Mouse (Mus musculus) retina, adult 2 months (tissue): Measurements from ENCODE around the gene Flcn.
"Not testable (repeated sequence)": the region's sequence is repeated elsewhere in the genome, so short reads cannot be mapped to it uniquely, and the experiment has no call there.

Source experiments
- DNase-seq: peaks from one replicate; pipeline ENCODE4 v3.0.0-alpha.2; 2012; ENCODE audit warnings: low read depth, low spot score

Flcn gene

DNA sequence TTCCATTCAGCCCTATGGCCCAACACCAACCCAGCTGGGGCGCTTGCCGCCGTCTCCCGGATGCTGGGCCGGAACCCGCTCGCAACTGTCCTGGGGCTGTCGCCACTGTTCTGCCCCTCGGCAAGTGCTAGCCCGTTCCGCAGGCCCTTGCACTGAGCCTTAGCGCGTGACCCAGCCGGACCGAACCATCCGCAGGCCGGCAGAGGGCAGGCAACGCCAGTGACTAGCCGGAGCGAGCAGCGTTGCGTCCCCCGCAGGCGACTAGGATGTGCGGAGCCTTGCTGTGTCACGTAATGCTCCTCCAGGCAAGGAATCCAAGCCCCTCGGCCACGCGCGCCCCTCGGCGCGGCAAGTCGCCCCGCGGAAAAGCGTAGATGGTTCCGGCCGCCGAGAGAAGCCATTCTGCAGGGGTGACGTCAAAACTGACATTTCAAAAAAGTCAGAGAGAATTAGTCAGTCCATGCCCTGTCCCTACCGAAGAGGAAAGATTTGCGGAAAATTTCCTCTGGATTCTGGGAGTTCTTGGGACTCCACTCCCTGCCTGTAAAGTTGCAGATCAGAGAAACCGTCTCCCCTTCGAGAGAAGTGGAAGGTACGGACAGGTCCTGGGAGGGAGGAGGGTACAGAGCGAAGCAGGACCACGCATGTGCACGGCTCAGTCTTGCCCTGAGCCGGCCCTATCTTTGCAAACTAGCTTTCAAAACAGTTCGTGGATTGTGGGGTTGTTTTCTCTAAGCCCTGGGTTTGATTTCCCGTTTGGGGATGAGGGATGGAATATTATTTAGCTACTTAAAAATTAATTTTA lies at the start of gene Flcn:
Gene Flcn (minus strand): TSS at position 347 of the 805 bp plus-strand sequence.
- peak; percentile 81 for DNase-seq

DNA sequence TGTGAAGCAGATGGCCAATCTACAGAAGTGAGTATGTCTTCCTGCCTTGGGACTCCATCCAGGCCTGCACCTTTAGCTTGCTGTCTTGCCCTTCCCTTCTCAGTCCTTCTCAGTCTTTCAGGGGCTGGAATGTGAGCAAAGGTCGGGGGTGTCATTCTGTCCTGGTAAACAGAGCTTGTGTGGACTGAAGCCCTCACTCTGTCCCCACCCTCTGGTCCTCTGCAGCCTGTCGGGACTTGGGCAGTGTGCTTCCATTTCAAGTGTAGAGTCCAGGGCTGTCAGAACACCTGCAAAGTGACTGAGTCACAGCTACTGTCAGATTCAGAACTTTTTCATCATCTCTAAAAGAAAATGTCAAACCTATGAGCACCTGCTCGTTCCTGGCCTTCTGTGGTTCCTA lies 43.0 kb upstream of the Flcn start:
- DNase-seq = no peak

DNA sequence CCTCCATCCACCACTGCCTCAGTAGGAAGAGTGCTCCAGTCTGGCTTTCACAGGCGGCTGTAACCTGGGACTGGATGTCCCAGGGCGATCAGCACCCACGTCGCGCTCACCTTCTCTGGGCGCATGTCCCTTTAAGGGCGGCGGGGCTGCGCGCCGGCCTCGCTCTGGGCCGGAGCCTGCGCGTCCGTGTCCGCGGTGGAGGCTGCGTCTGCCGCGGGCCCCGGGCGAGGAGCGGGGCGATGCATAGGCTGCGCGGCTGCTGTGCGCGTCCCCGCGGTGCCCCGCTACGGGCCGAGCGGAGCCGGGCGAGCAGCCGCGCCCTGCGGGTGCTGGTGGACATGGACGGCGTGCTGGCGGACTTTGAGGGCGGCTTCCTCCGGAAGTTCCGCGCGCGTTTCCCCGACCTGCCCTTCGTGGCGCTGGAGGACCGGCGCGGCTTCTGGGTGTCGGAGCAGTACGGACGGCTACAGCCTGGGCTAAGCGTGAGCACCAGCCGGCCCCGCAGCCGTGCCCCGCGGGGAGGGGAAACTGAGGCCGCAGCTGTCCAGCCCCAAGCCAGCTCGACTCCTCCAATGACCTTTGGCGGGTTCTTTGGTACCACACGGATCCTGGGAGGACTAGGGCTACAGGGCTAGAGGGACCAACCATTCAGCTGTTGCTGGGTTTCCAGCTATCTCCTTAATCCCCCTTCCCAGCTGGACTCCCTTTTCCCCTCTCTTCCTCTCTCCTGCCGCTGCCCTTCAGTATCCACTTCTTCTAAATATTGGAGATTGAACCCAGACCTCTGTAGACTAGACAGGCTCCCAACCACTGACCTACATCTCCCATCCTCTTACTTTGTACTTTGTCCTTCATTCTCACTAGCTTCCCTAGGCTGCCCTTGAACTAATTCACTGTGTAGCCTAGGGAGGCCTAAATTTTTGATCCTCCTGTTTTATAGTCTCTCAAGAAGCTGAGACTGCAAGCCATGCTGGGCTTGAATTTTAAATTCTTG lies 38.4 kb upstream of the Flcn start:
- DNase-seq = peak; percentile 61

DNA sequence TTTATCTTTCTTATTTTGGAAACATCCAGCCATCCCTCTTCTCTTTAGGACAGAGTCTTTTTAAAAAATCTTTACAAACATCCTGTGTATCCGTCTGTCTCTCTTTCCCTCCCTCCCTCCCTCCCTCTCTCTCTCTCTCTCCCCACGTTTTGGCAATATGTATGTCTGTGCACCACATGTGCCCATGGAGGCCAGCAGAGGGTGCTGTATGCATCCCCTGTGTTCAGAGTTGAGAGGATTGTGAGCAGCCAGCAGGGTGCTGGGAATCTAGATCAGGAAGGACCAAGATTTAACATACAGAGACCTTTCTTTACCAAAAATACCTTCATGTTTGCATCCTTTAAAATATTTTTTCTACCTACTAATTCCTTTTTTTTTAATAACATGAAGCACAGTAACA lies 37.3 kb upstream of the Flcn start:
- DNase-seq = peak; percentile 18

DNA sequence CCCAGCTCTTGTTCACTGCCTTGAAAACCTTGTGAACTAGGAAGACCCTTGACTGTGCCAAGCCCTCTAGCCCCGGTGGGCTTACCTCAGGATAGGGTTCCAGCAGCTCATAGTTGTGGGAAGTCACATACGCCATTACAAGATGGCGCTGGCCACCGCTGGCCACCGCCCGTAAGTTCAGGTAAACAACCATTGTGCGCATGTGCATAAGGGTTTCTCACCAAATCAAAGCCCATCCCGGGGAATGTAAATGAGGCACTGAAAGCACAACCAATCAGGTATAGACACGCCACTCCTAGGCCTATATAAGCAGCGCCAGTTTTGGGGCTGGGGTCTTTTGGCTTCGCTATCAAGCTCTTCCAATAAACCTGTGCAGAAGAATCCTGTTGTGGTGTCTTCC lies 36.5 kb upstream of the Flcn start:
- no peak for DNase-seq

DNA sequence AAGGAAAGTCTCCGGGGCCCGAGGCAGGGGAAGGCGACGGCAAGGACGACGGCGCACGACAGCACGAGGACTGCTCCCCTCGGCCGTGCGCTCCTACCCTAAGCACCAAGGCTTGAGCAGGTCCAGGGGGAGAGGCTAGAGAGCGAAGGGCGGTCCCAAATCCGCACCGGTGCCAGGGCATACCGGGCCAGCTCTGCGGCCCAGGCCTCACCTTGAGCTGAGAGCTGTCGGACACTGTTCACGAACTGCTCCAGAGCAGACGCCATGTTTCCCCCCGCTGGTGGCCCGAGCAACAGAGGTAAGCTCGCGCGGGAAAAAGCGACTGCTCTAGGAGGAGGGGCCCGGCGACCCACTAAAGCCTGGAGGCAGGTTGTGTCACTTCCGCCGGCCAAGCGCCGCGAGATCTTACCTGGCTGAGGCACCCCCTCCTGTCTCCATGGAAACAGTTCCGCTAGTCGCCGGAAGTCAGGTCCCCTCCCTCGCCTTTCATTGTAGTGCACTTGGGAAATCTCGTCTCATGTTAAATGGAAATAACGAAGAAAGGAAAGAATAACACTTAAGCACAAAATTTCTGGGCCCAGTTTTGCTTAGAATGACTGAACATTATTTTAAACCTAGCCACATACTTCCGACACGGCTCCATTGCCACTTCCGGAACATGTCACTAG lies 29.8 kb upstream of the Flcn start, which contains the start of gene Cops3:
Gene Cops3 (minus strand): TSS at position 380 of the 668 bp plus-strand sequence.
- DNase-seq = peak; percentile 89

DNA sequence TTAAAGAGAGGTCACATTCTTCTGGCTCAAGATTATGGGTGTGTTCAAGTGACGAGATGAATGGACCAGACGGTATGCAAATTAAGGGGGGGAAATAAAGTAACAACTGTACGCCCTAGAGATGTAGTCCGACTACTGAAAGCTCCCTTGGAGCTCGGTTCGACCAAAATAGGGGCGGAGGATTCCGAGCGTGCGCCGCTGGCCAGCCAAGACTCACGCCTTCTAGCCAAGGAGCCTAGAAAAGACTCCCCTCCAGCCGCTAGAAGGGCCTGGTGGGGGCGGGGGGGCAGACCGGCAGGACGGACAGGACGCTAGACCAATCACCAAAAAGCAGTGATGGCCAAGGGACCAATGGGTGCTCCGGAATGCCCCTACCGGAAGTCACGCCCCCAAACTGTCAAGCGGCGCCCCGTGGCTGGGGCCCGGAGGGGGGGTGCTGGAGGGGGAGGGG lies 29.2 kb upstream of the Flcn start, which contains the start of gene Nt5m:
Gene Nt5m (plus strand): TSS at position 440 of the 451 bp plus-strand sequence.
- peak; percentile 93 for DNase-seq

DNA sequence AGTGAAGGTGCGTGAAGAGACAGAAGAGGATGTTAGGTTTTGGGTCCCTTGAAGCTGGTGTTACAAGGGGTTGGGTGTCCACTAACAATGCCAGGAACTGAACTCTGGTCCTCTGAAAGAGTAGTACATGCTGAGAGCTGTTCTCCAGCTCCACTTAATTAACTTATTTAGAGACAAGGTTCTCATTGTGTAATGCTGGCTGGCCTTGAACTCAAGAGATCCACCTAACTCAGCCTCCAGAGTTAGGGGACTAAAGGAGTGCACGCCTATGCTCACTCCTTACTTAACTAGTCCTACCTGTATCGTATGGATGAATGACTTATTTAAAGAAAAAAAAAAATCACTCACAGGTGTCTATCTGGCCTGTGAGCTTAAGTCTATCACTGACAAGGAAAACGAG lies 28.6 kb upstream of the Flcn start:
- no peak for DNase-seq

DNA sequence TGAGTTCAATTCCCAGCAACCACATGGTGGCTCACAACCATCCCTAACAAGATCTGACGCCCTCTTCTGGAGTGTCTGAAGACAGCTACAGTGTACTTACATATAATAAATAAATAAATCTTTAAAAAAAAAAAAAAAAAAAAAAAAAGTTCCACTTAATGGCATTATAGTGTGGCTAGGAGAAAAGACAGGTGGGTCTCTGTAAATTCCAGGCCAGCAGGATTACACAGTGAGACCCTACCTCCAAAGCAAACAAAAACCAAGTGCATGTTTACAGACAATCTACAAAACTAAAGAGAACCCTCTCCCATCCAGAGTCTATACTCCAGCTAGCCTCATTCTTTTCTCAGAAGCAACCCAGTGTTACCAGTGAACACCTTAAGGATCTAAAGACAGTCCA lies 28.0 kb upstream of the Flcn start:
- not testable (repeated sequence) for DNase-seq

DNA sequence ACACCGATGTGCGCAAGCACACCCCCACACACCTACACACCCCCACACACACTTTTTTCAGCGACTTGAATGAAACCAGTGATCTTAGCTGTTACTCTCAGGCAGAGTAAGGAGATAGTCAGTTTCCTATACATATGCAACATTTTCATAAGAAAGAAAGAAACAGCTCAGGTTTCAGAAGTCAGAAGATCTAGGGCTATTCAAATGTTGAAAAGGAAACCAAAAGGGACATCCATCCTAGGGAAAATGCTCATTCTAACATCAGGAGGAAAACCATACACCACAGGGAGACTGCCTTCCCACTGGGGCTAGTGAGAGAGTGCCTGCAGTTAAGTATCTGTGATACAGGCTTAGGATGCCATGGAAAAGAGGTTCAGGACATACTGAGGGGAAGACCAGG lies 11.8 kb upstream of the Flcn start:
- no peak for DNase-seq

DNA sequence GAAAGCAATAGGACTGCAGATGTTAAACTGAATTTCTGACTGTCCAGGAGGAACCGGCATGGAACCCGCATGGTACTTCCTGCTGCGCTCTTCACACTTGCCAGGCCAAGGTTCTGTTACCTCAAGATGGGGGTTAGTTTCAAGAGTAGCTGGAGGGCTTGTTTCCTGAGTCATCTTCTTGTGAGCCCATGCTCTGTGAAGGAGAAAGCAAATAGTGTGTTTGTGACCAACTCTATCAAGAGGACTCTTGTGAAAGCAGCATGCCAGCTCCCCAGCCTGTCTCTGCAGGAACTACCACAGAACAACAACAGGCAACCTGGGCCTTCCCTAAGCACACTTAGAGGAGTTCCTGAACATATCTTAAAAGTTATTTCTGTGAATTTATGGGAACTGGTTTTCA lies 8.1 kb upstream of the Flcn start:
- no peak for DNase-seq

DNA sequence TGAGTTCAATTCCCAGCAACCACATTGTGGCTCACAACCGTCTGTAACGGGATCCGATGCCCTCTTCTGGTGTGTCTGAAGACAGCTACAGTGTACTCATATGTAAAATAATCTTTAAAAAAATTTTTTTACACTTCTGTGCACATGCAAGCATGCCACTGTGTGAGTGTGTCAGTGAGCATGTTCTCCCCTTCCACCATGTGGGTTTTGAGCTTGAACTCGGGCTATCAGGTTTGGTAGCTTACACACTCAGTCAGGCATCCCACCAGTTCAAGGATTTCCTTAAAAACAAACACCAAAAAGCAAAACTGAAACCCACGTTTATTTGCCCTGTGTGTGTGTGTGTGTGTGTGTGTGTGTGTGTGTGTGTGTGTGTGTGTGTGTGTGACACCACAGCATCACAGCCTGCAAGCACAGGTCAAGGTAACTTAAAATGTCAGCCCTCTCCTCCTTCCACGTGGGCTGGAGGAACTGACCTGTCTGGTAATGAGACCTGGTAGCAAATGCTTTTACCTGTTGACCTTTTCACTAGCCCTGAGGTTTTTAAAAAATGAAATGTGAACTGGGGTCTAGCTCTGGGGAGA lies 5.8 kb upstream of the Flcn start:
- DNase-seq = no peak

DNA sequence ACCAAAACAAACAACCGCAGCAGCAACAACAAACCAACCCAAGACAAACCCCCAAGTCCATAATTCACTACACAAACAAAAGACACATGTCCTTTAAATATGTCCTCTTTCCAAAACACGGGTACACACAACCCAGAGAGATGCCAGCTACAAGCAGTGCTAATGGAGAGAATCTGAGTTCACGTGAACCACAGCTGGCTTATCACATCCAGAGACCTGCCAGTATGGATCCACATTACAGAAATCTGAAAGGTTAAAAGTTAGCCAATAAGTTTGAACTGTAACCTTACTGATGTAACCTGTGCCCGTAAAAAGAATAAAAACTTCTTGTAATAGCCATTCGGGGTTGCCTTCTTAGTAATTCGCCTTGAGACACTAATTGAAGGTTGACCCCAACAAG lies 5.1 kb upstream of the Flcn start:
- DNase-seq = no peak

DNA sequence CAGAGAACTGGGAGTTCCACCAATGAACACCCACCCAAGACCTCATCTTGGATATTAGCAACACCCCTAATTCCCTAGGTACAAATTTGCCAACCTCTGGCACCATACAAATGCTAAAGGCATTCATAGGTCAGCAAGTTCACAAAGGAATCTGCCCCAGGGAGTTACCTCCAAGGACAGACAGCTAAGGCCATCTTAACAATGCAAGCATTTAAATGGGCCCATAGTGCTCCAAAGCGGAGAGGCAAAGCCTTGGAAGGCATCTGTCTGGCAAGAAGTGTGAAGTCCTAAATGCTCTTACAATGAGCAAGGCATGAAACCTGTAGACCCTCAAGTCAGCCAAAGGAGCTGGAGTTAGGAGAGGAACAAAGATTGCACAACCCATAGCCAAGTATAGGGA lies 4.5 kb upstream of the Flcn start:
- no peak for DNase-seq

DNA sequence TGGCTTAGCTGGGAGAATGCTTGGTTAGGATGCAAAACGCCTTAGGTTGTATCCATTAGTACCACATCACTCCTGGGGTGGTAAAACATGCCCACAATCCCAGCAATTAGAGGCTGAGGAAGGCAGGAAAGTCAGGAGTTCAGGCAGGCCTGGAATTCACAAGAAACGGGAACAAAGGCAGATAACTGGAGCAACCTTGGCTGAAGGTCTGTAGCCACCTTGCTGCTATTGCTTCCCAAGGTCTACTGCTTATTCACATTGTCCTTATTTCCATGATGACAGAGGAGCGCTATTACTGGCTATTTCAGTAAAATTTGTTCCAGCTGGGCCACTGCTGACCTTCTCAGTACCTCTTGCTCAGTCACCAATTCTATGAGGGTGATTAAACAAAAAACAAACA lies 3.5 kb upstream of the Flcn start:
- no peak for DNase-seq

DNA sequence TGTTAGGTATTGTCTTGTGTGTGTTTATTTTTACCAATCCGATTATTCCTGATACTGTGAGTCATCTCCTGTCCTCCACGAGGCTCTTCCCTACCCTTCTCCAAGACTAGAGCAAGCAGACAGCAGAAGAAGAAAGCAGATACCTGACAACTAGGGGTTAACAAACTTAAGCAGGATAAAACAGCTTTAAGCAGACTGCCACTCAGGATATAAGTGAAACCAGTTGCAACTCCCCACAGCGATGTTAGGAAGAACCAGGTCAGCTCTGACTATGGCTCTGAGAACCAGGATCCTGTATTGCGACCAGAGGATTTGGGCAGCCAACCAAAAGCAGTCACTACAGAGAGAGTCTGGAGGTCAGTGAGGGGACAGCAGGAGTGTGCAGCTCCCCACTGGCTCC lies 1.4 kb upstream of the Flcn start:
- DNase-seq = peak; percentile 74

DNA sequence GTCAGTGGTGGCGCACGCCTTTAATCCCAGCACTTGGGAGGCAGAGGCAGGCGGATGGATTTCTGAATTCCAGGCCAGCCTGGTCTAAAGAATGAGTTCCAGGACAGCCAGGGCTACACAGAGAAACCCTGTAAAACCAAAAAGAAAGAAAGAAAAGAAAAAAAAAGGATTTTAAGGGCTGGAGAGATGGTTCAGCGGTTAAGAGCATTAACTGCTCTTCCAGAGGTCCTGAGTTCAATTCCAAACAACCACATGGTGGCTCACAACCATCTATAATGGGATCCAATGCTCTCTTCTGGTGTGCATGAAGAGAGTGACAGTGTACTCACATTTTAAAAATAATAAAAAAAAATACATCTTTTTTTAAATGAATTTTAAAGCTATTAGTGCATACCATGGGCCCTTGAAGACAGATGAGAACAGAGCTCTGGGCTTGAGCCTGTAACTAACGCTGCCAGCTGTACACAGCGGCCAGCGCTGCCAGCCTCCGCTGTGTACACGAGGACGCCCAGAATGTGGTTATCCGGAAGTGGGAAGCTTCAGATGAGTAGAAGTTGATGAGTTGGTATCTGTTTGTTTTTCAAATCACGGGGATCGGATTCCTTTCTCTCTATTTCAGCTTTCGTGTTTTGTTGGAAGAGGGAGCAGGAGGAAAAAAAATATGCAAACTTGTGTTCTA lies 803 bp upstream of the Flcn start:
- DNase-seq = no peak

DNA sequence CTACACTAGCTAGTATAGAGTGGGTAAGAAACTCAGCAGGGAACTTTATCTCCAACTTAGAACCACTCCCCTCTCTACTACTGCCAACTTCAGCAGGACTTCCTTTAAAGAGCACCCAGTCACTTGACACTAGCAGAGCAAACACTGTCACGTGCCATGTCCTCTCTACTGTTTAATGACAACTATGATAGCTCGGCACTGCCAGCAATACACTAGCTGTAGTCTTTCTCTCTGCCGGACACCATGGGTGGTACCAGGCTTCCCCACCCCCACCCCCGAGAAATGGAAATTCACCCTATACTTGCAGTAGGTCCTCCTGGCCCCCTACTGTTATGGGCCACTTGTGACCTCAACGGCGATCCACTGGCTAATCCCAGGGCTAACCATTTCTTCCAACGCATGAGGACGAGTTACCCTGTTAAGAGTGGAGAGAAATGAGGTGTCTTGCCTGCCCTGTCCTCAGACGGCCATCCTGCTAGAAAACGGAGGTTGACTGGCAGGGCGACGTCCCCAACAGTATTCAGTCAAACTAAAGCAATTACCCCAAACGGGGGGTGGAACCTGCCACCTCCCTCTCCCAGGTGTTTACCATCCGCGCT lies 646 bp downstream of the Flcn start:
- peak; percentile 33 for DNase-seq

DNA sequence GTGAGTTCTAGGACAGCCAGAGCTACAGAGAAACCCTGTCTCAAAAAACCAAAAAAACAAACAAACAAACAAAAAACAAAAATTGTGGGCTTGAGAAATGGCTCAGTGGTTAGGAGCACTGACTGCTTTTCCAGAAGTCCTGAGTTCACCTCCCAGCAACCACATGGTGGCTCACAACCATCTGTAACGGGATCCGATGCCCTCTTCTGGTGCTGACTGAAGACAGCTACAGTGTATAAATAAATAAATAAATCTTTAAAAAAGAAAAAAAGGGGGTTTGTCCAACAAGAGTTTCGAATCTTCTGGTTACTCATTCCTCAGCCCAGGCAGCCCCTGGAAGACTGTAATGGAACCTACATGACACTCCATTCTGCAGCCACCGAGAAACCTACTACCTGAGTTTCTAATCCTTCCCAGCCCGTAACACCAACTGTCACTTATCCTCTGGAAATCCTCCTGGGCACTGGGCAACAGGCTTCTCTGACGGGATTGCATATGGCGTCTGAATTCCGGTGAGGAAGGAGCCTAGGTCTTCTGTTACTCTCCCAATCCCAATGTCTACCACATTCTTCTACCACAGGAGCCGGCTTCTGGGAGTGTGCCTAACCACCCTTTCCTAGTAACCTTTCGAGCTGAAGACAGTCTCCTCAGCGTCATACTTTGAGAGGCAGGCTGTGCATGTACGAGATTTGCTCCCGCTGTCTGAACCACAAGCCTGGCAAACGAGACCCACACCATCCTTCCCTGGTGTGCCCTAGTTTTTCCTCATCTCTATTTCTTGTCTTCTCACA lies 1.5 kb downstream of the Flcn start:
- DNase-seq = peak; percentile 37

DNA sequence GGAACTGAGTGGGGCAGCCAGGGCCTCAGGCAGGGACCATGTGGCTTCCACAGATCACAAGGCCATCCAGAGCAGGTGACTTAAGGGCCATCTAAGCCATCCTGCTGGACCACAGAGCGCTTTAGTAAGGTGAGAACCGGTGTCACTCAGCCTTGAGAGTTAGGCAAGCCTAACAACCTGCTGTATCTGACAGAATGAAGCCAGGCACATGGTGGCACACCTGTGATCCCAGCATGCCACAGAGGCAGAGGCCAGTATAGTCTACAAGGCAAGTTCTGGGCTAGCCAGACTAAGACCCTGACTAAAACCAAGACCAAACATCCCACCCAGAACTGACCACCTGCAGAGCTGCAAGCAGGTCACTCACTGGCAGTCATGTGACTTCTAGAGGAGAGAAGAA lies 4.2 kb downstream of the Flcn start:
- DNase-seq = no peak
